Mouse (Mus musculus): ENCODE results near the gene Cd300a.

DNA sequence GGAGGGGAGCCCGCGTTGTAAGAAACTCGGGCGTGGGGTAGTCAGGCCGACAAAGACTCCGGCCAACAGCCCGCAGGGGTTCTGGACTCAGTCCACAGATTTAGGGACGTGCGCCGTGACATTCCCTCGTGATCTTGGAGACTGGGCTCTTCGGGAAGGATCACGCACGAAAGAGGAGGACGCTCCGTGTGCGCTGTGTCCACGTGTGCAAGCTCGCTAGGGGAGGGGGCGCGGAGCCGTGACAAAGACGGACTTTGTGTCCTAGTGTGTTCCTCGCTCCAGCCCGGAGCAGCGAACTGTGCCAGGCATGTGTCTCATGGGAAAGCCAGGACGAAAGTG lies 38.6 kb upstream of the Cd300a start:
- TF ChIP-seq CTCF (IDR thresholded peaks at IDR 0.05; ENCODE audit: low read depth) (no peak), EP300 (IDR thresholded peaks at IDR 0.05; ENCODE audit: low read depth) (no peak)
